Mouse (Mus musculus) CD4-positive helper T cell, adult 2 months (primary cell): ENCODE results near the gene Glis3.

ENCODE experiments used
- DNase-seq: peaks from one replicate; pipeline ENCODE4 v3.0.0-alpha.2; 2012; ENCODE audit warnings: low read depth, missing footprints, low spot score

The Glis3 gene

DNA sequence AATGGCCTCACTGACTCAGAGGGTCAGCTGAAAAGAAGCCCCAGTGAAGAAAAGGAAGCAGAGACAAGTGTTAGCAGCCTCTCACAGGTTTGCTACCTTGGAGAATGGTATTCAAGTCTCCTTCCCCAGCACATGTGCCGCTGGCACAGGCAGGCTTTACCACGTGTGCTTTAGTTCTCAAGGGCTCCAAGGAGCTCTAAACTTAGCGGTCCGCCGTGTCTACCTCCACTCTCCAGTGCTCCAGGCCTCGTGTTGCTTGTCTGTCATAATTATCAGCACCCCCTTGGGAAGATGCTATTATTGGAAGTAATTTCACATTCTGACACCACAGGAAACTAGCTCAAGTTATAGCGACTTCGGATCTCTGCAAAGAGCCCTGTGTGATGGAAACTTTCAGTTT, 344.0 kb downstream of the Glis3 start:
- no peak for DNase-seq

- no peak for DNase-seq
Measured at GRCm38 (mm10) chr19:28333007-28333766, 346.7 kb downstream of the Glis3 start.

DNA sequence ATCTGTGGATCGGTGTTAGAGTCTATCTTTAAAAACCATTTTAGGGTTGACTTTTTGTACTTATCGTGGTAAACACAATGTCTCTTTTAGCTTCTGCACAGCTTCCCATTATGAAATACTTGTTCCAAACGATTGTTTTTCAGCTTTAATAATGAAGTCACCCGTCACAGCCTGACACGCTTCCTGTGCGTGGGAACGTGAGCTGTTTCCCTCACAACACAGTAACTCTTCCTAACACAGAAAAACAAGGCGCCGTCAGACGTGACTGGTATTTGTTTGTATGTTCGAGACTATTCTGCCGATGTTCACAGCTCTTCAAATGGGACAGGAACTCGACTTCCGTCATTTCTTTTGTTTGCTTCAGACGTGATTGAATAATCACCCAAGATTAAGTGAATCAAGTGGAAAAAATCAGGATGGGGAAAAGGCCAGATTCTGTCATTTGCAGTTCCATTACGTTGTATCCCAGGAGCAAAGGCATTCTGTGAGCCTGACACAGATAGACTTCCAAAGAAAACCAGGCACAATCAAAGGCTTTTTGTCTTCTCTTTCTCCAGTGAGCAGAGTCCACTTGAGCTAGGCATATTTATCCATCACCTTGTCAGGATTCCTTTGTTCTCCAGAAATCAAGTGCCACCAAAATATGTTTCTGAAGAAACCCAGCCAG, 351.3 kb downstream of the Glis3 start:
- DNase-seq = no peak

DNA sequence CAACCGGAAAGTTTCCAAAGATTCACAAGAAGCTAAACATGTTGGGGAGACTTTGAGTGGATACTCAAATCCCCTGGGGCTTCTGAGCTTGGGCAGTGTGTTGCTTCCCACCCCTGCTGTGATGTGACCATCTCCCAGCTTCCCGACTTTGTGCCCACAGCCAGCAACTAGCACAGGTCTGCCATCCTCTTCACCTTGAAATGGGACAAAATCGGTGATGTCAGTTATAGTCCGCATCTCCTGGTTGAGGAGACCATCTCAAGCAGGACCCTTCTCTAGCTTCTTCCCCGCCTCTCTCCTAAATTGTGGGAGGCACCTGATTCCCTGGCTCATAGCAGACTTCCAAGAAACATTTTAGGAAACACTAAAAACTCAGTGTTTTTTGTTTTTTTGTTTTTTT, 352.3 kb downstream of the Glis3 start:
- no peak for DNase-seq

GRCm38 (mm10) chr19:28306036-28306435, 373.8 kb downstream of the Glis3 start:
- no peak for DNase-seq

DNA sequence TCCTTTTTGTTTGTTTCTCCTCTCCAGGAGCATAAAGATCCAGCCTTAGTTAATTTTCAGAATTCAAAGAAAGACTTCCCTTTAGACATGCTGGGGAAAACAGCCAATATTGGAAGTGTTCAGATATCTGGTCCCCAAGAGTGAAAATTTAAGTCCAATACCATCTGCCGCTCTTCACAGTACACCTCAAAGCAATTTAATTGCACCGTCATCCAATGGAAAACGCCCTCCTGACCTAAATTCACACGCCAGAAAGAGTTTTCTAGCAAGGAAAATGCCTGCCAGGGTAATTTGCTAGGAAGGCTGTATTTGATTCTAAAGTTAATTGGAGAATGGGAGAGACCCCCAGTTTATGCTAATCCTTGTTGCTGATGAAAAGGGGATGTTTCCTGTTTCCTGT, 374.4 kb downstream of the Glis3 start:
- DNase-seq = no peak

- no peak for DNase-seq
Measured at GRCm38 (mm10) chr19:28302831-28303242, 377.0 kb downstream of the Glis3 start.

GRCm38 (mm10) chr19:28300226-28300625, 379.7 kb downstream of the Glis3 start:
- no peak for DNase-seq

- DNase-seq = no peak
Measured at GRCm38 (mm10) chr19:28299211-28299775, 380.6 kb downstream of the Glis3 start.

DNA sequence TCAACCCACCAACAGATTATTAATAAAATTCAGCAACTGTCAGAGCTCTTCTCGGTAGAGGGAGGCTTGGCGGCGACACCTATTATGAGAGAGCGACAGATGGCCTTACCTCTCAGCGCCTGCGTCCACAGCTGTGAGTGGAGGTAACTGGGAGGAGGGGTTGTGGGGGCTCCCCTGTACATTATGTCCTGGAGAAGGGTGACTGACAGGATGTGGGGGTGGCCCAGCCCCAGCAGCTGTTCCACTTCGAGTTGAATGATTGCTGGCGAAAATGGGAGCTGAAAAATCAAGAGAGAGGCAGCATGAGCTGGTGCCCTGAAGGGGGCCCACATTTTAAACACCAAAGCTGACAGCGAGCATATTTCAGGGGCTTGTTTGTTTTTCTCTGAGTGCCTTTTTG, 381.2 kb downstream of the Glis3 start:
- no peak for DNase-seq

GRCm38 (mm10) chr19:28291596-28291995, 388.3 kb downstream of the Glis3 start:
- no peak for DNase-seq

- DNase-seq = no peak
Measured at GRCm38 (mm10) chr19:28289457-28289856, 390.4 kb downstream of the Glis3 start.

DNA sequence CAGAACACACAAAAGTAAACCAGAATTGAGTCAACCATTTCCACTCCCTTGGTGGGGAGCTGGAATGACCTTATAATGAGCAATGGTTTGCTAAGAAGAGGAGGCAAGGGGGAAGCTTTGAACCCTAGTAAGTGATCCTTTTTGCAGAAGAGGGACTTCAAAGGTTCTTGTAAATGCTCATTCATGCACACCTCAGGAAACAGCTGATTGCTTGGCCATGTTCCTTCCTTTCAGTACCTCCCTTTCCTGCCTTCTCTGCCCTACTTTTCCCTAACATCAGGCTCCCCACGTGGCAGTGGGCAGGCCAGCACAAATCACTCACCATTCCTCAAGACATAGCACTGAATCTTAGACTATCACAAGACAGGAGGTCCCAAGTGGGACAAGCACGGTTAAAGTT, 392.4 kb downstream of the Glis3 start:
- no peak for DNase-seq

DNA sequence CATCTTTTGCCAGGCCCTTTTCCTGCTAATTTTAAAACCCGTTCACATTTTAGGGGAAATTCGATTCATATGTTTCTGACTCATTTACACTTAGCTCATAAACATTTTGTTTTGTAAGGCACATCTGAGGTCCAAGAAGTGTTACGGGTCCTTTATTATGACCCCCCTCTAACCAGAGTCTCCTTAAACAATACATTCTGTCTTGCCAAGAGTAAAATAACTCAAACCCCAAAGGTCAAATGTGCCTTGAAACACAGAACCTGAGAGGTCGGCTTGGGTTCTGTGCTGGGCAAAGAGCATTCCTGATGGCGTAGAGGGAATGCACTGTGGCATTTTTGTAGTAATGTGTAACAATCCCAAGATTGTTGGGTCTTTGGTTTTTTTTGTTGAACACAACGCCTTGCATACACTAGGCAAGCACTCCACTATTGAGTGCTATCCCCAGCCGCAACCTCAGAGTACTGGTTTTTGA, 395.7 kb downstream of the Glis3 start:
- no peak for DNase-seq

GRCm38 (mm10) chr19:28283241-28284097, 396.4 kb downstream of the Glis3 start:
- no peak for DNase-seq

GRCm38 (mm10) chr19:28281405-28281804, 398.5 kb downstream of the Glis3 start:
- DNase-seq = no peak

- no peak for DNase-seq
Measured at GRCm38 (mm10) chr19:28277104-28277503, 402.8 kb downstream of the Glis3 start.

DNA sequence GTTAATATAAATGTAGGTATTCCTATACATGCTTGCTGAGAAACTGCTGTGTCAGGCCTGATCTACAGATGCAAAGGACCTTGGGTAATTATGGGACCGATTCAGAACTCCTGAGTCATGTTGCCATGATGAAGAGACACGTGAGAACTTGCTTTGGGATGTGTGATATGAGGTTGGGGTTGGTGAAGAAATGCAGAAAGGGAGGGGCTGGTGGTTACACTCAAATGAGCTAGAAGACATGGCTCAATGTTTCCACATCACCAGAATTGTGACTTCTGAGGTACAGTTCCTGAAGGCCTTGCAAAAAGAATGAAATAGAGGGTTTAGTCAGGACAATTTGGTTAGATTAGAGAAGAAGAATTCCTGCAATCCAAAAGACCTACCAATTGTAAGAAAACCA, 405.4 kb downstream of the Glis3 start:
- no peak for DNase-seq

- DNase-seq = no peak
Measured at GRCm38 (mm10) chr19:28273946-28274345, 405.9 kb downstream of the Glis3 start.

- no peak for DNase-seq
Measured at GRCm38 (mm10) chr19:28266850-28267249, 413.0 kb downstream of the Glis3 start.

GRCm38 (mm10) chr19:28265776-28266175, 414.1 kb downstream of the Glis3 start:
- no peak for DNase-seq
